In the genomic region with DNA sequence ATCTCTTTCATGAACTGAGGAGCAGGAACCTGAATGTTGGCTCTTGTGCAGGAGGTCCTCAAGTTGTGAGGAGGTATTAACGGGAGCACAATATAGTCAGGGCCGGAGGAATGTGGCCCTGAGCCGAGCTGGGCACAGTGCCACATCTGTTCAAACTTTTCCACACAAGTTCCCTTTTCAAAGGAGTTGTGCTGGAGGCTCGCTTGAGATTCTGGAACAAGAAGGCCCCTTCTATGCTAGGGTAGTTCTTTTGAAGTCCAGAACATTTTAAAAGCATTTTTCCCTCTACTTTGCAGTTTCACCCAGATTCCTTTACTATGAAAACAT, we compare ENCODE assay signal across 8 mouse cellular contexts. TPM values are rescaled to one million over a fixed set of nuclear protein-coding genes. Genes with fewer than 3 reads are reported as not detected.
DNase-seq lines count a peak whose midpoint lies in the region; ATAC-seq lines count a peak whose summit lies in the region.

No protein-coding gene starts in this region.

- peak; percentile 51 for ATAC-seq in forebrain, embryonic 15.5 days (replicated peaks)
- ATAC-seq in liver, embryonic 16.5 days (ENCODE audit: low read depth), result 0 out of 2 replicates have a peak, but pooled peaks have one; percentile 0

- no peaks in the 10 kb centered on the region for H3K36me3 ChIP-seq in forebrain, embryonic 15.5 days
- H3K36me3 ChIP-seq in liver, embryonic 16.5 days (ENCODE audit: control insufficient read depth, insufficient read depth), result no peaks in the 10 kb centered on the region

- WGBS in forebrain, embryonic 15.5 days, result 0% methylated on average over 4 of the region's 4 CpGs
- 28% methylated on average over 4 of the region's 4 CpGs for WGBS in liver, embryonic 16.5 days (ENCODE audit: insufficient replicate concordance)

- H3K4me3 ChIP-seq in forebrain, embryonic 15.5 days, result peak overlapping the region; percentile 62
- H3K4me3 ChIP-seq in liver, embryonic 16.5 days (ENCODE audit: low read depth, low read length), result peak overlapping the region; percentile 82

- H3K9ac ChIP-seq in forebrain, embryonic 15.5 days (replicated peaks), result no peak overlapping the region
- H3K9ac ChIP-seq in liver, embryonic 16.5 days (ENCODE audit: low read depth, low read length), result peak overlapping the region; percentile 74

- H3K27me3 ChIP-seq in forebrain, embryonic 15.5 days, result no peaks in the 10 kb centered on the region
- no peaks in the 10 kb centered on the region for H3K27me3 ChIP-seq in liver, embryonic 16.5 days (ENCODE audit: control insufficient read depth, insufficient read depth, low read depth, low read length)

- peak overlapping the region; percentile 81 for H3K4me2 ChIP-seq in forebrain, embryonic 15.5 days (replicated peaks)
- peak overlapping the region; percentile 93 for H3K4me2 ChIP-seq in liver, embryonic 16.5 days (ENCODE audit: low read depth, low read length)

- intact Hi-C loops in heart, postnatal 25 days (cut with DNase I), result no loop called here

- peaks cover 19% of the 10 kb centered on the region for H3K4me1 ChIP-seq in forebrain, embryonic 15.5 days
- H3K4me1 ChIP-seq in liver, embryonic 16.5 days (ENCODE audit: control insufficient read depth, low read depth, low read length), result peaks cover 17% of the 10 kb centered on the region

- DNase-seq in urinary bladder, adult 2 months (ENCODE audit: low spot score), result peak; percentile 37
- DNase-seq in urinary bladder, postnatal 10 days (ENCODE audit: low spot score), result no peak
- peak; percentile 39 for DNase-seq in heart, postnatal 25 days (ENCODE audit: low spot score)
- DNase-seq in layer of hippocampus, adult 18-20 months (ENCODE audit: low spot score in 2 of 2), result peak; percentile 25 to 75
- DNase-seq in ovary, postnatal 36 days (ENCODE audit: low spot score), result peak; percentile 79
- no peak for DNase-seq in thymus, postnatal 14 days

- no peaks in the 10 kb centered on the region for H3K9me3 ChIP-seq in forebrain, embryonic 15.5 days
- H3K9me3 ChIP-seq in liver, embryonic 16.5 days (replicated peaks; ENCODE audit: control insufficient read depth, low read length), result no peaks in the 10 kb centered on the region

- peak overlapping the region; percentile 87 for H3K27ac ChIP-seq in forebrain, embryonic 15.5 days (replicated peaks)
- peak overlapping the region; percentile 91 for H3K27ac ChIP-seq in liver, embryonic 16.5 days (ENCODE audit: low read length)

RNA-seq across cellular contexts. Expression of a gene that starts 21.5 kb away (rescaled TPM):
- polyA plus RNA-seq in urinary bladder, adult 2 months (2012; rRNA removed), result 11.1 and 12.0 TPM in 2 replicates
- 110 and 114 TPM in 2 replicates for polyA plus RNA-seq in forebrain, embryonic 15.5 days (2015; fragmentation: Nextera tagmentation; extraction: Ambion mirVana)
- total RNA-seq in heart, postnatal 25 days (2021), result 1 to 10 TPM; 3.0 to 3.4 TPM
- total RNA-seq in layer of hippocampus, adult 18-20 months (2021), result 100 to 1,000 TPM; 114 to 115 TPM
- 256 and 258 TPM in 2 replicates for polyA plus RNA-seq in liver, embryonic 16.5 days (2015; fragmentation: Nextera tagmentation; extraction: Ambion mirVana)

RNA-seq across cellular contexts. Expression of a gene that starts 59.1 kb away (rescaled TPM):
- 7.1 and 8.4 TPM in 2 replicates for polyA plus RNA-seq in urinary bladder, adult 2 months (2012; rRNA removed)
- polyA plus RNA-seq in forebrain, embryonic 15.5 days (2015; fragmentation: Nextera tagmentation; extraction: Ambion mirVana), result 36.1 and 39.0 TPM in 2 replicates
- total RNA-seq in heart, postnatal 25 days (2021), result 1 to 10 TPM; 4.3 to 4.6 TPM
- total RNA-seq in layer of hippocampus, adult 18-20 months (2021), result 10 to 100 TPM in 1 of 2 experiments, 1 to 10 TPM in 1; 9.3 to 10.1 TPM
- 6.8 TPM in 2 replicates for polyA plus RNA-seq in liver, embryonic 16.5 days (2015; fragmentation: Nextera tagmentation; extraction: Ambion mirVana)

Comparison
In these comparisons a context has a peak if more than half of its experiments do, and no peak if none do; other contexts are left out.
1. DNase-seq: peak in urinary bladder, adult 2 months (single experiment), heart, postnatal 25 days (single experiment), layer of hippocampus, adult 18-20 months (2 of 2) and ovary, postnatal 36 days (single experiment); none in urinary bladder, postnatal 10 days (single experiment) and thymus, postnatal 14 days (single experiment).